10 mouse cellular contexts compared by ENCODE assay signal in genomic region chr16:78563093-78563971, GRCm38 (mm10). TPM values are rescaled to one million over a fixed set of nuclear protein-coding genes. Genes with fewer than 3 reads are reported as not detected.
DNase-seq lines count a peak whose midpoint lies in the region; ATAC-seq and TF ChIP-seq lines count a peak whose summit lies in the region.
"Had no signal": no experiment of that assay in that cellular context is flagged by ENCODE, and none has a peak within 500 bp of the region (broad histone marks: within the 10 kb centered on the region; RNA-seq: fewer than 3 reads in every experiment).

No protein-coding gene starts in this region.

- 0 out of 2 replicates have a peak, but pooled peaks cover 2% of the 10 kb centered on the region for H3K27me3 ChIP-seq in spleen, adult 2 months (ENCODE audit: control insufficient read depth, insufficient read depth, low read length)
- H3K27me3 ChIP-seq in hindbrain, embryonic 10.5 days (ENCODE audit: insufficient read depth, poor library complexity, severe bottlenecking), result no peaks in the 10 kb centered on the region
- H3K27me3 ChIP-seq: embryonic facial prominence, embryonic 12.5 days had no signal

- no peak for TF ChIP-seq POLR2A in spleen, adult 2 months (IDR thresholded peaks at IDR 0.05; ENCODE audit: low read depth, low read length)

- no peaks in the 10 kb centered on the region for H3K79me2 ChIP-seq in macrophage (ENCODE audit: inconsistent target)

- no peak for DNase-seq in spleen, adult 2 months (ENCODE audit: low read depth in 1 of 2, low spot score in 2 of 2)
- no peak for DNase-seq in spleen, adult 12 weeks (ENCODE audit: low spot score)
- DNase-seq in kidney, postnatal 25 days, result no peak
- DNase-seq in hindbrain, embryonic 10.5 days (ENCODE audit: low spot score), result no peak
- DNase-seq in right cerebral cortex, postnatal 36 days (ENCODE audit: low spot score in 2 of 2), result no peak
- DNase-seq: gastrocnemius, adult 2 months; kidney, postnatal 4 days had no signal

- H3K27ac ChIP-seq in spleen, adult 2 months (ENCODE audit: insufficient read depth, low read length), result peak overlapping the region; percentile 74
- H3K27ac ChIP-seq in macrophage, result peak overlapping the region; percentile 31
- H3K27ac ChIP-seq in hindbrain, embryonic 10.5 days, result no peak overlapping the region
- H3K27ac ChIP-seq: embryonic facial prominence, embryonic 12.5 days; gastrocnemius, adult 2 months had no signal

- H3K4me3 ChIP-seq in spleen, adult 2 months (ENCODE audit: extremely low read depth, insufficient read depth, insufficient read length), result no peak overlapping the region
- H3K4me3 ChIP-seq in macrophage (ENCODE audit: inconsistent target), result no peak overlapping the region
- no peak overlapping the region for H3K4me3 ChIP-seq in hindbrain, embryonic 10.5 days
- H3K4me3 ChIP-seq: embryonic facial prominence, embryonic 12.5 days; gastrocnemius, adult 2 months had no signal

- peak; percentile 68 for ATAC-seq in common myeloid progenitor, adult 5-6 weeks (replicated peaks; ENCODE audit: low read depth, poor library complexity, severe bottlenecking)

- no peaks in the 10 kb centered on the region for H3K9me3 ChIP-seq in hindbrain, embryonic 10.5 days
- H3K9me3 ChIP-seq: embryonic facial prominence, embryonic 12.5 days had no signal

- peaks cover 22% of the 10 kb centered on the region for H3K4me1 ChIP-seq in spleen, adult 2 months (ENCODE audit: control insufficient read depth, insufficient read depth, insufficient read length)
- H3K4me1 ChIP-seq in hindbrain, embryonic 10.5 days (replicated peaks), result peaks cover 3% of the 10 kb centered on the region; the same call in 1 of the 2 replicates
- H3K4me1 ChIP-seq: embryonic facial prominence, embryonic 12.5 days had no signal

- WGBS in spleen, adult 2 months, result 38% methylated on average over 15 of the region's 15 CpGs
- 42% methylated on average over 15 of the region's 15 CpGs for WGBS in macrophage (ENCODE audit: missing documents)
- WGBS in hindbrain, embryonic 10.5 days, result 92% methylated on average over 15 of the region's 15 CpGs

- H3K36me3 ChIP-seq in spleen, adult 2 months (ENCODE audit: control insufficient read depth, insufficient read depth, low read length), result no peaks in the 10 kb centered on the region
- H3K36me3 ChIP-seq in macrophage (ENCODE audit: inconsistent target), result no peaks in the 10 kb centered on the region
- peaks cover 67% of the 10 kb centered on the region for H3K36me3 ChIP-seq in hindbrain, embryonic 10.5 days

- no peak for TF ChIP-seq CTCF in spleen, adult 2 months (IDR thresholded peaks at IDR 0.05; ENCODE audit: extremely low read depth, insufficient read depth, insufficient read length, insufficient replicate concordance)

RNA-seq across cellular contexts. Expression of gene D16Ertd472e, which starts 13.2 kb away (rescaled TPM):
- 6.4 and 9.4 TPM in 2 replicates for polyA plus RNA-seq in spleen, adult 2 months (2012; rRNA removed)
- total RNA-seq in common myeloid progenitor, adult 5-6 weeks (2017), result 41.8 and 53.9 TPM in 2 replicates
- total RNA-seq in macrophage (2018; cell fraction: chromatin; rRNA removed), result 1 to 10 TPM in 18 of 26 experiments, under 1 TPM in 8; 0.58 to 5.4 (median 1.5) TPM
- 1 to 10 TPM in 25 of 26 experiments, under 1 TPM in 1; 0.85 to 5.7 (median 1.5) TPM for total RNA-seq in macrophage (2018; cell fraction: cytosol; rRNA removed)
- total RNA-seq in macrophage (2018; cell fraction: nucleus; rRNA removed), result 1 to 10 TPM in 23 of 26 experiments, under 1 TPM in 3; 0.71 to 8.8 (median 1.8) TPM
- polyA plus RNA-seq in macrophage (2018), result 1.3 to 1.7 TPM (median 1.4 TPM) in 3 replicates
- polyA plus RNA-seq in hindbrain, embryonic 10.5 days (2016; fragmentation: Nextera tagmentation; extraction: Ambion mirVana), result 15.0 and 20.6 TPM in 2 replicates
